Mouse (Mus musculus) 416B (cell line): ENCODE measurements around the gene Slc12a6.

Source experiments
- DNase-seq: peaks from one replicate; pipeline ENCODE4 v3.0.0; 2011; ENCODE audit warnings: low read depth

Gene Slc12a6

DNA sequence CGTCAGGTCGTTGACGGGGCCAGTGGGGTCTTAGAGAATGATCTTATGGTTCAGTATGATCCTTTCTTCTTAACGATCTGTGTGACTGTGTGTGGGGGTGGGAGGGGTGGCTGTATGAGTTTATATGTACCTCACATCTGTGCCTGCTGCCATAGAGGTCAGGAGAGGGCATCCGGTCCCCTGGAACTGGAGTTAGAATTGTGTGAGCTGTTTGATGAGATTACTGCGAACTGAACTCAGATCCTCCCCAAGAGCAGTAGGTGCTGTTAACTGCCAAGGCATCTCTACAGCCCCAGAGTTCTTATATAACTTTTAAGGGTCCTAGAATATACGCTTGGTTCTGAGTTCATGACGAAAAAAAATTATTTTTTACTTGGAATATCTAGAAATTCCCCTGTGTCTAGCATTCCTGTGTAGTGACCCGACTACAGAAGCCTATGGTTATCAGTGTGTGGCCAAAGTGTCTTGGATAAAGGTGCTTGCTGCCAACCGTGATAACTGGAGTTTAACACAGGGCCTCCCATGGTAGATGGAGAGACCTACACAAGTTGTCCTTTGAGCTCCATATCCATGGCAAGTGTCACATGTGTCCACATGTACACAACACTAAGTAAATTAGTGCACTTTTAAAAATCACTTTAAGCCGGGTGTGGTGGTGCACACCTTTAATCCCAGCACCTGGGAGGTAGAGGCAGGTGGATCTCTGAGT is 62.6 kb downstream of the Slc12a6 start:
- DNase-seq, result no peak

DNA sequence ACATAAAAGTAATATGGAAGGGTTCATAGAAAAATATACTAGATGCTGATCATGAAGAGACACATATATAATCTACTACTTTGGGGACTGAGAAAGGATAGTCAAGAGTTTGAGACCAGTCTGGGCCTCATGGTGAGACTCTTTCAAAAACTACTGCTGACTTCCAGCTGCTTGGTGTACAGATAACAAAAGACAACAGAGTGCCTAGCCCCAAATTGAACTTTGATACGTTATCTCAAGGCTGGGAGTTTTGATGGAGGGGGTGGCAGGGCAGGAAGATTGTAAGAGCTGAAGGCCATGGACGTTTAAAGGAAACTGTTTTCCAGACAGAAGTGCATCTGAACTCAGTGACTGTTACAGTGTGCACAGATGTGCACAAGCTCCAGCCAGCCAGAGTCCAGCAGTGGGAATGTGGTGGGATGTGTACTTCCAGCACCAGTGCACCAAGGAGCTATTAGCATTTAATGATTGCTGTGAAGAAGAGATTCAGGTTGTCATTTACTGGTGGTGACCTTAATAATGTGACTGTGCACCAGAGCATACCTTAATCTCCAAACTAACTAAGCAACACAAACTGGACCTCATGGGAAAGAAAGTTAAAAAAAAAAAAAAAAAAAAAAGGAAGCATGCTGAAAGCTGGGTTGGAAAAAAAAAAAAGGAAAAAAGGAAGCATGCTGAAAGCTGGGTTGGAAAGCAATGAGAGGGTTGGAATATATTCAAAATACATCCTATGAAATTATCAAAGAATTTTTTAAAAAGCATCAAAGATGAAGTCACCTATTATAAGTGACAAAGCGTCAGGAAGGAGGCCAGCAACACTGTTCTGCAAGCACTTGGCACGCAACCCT is 66.7 kb downstream of the Slc12a6 start:
- DNase-seq, result no peak

DNA sequence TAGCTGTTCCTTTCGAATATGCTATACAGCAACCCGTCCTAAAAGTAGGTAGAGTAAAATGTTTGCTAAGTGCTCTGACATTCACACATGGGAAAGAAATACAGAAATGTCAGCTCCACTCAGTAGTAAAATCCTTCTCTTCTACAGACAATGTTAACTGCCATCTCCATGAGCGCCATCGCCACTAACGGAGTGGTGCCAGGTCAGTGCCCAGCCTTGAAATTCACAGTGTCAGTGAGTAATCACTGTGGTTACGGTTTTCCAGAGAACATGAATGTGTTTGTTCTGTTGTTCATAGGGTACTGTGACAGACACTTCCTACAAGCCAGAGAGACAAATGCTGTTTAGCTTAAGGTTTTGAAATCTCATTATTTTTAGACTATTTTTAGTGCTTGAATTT is 71.6 kb downstream of the Slc12a6 start:
- peak; percentile 28 for DNase-seq

DNA sequence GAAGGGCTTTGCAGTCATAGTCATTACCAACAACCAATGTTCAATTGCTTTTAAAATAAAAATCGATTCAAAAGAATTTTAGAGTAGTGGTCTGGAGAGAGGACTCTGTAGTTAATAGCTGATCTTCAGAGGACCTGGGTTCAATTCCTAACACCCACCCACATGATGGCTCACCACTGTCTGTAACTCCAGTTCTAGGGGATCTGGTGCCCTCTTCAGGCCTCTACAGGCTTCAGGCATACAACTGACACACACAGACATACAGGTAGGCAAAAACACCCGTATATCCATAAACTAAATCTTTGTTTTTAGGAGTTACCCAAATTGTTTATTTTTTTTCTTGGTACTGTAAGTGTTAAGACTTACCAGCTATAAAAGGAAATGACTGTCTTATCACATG is 74.1 kb downstream of the Slc12a6 start:
- DNase-seq, result peak; percentile 54

DNA sequence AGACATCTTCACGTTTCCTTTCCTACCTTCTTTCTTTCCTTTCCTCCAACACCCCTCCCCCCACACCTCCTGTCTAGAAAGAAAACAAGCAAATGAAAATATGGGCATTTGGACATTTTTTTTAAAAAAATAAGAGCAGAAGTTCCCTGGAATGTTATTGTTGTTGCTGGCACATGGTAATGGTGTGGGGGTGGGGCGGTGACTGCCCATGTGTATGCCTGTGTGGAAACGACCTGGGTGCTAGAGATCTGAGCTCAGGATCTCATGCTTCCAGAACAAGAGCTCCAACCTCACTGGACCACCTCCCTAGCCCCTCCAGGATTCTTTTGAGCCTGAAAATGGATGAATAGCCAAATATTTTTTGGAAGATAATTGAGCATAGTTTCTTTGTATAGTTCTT is 75.5 kb downstream of the Slc12a6 start:
- DNase-seq, result no peak

DNA sequence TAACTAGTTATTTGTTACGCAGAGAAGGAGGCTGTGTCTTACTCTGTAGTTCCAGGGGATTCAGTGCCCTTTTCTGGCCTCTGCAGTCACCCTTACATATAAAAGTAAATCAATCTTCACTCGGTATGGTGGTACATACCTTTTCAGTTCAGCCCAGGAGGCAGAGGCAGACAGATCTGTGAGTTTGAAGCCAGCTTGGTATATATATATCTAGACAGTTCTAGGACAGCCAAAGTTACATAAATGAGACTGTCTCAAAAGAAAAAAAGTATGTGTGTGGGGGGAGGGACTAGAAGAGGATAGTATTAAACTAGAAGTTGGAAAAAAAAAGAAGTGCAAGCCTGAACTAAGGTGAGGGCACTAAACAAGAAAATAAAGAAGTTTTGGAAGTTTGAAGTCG is 82.6 kb downstream of the Slc12a6 start:
- DNase-seq, result no peak

DNA sequence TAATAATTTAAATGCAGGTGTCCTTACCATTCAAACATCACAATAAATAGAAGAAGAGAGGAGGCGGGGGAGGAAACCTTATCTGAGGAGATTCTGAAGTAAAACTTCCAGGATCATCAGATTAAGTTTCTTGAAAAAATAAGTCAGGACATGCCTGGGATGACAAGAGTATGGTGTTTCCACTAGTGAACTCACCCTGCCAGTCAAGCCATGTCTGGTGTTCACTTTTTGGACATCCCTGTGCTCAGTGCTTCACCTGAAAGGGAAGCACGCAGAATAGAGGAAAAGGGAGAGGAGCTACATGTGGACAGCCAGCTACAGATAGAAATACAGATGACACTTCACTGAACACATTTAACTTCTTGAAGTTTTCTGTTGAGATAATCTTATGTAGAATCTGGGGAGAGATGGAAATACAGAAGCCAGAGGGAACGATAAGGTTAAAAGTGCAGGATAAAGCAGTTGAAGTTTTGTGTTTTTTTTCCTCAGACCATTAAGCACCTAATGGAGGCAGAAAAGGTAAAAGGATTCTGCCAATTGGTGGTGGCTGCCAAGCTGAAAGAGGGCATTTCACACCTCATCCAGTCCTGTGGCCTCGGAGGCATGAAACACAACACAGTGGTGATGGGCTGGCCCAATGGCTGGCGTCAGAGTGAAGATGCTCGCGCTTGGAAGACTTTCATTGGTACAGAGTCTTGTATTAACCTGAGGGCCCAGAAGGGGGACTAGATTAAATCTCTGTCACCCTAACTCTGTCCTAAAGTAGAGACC is 88.2 kb downstream of the Slc12a6 start:
- no peak for DNase-seq

DNA sequence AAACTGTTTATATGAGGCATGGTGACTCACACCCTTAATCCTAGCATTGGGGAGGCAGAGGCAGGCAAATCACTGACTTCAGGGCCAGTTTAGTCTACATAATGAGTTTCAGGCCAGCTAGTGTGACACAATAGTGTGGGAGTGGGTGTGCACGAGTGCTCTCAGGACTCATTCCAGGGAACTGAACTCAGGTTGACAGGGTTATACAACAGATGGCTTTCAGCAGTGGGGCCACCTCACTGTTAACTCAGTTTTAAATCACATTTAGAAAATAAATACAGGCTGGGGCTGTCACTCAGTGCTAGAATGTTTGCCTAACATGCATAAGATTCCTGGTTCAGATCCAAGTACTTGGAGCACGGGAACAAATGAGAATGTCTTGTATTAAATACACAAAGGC is 94.0 kb downstream of the Slc12a6 start:
- no peak for DNase-seq

DNA sequence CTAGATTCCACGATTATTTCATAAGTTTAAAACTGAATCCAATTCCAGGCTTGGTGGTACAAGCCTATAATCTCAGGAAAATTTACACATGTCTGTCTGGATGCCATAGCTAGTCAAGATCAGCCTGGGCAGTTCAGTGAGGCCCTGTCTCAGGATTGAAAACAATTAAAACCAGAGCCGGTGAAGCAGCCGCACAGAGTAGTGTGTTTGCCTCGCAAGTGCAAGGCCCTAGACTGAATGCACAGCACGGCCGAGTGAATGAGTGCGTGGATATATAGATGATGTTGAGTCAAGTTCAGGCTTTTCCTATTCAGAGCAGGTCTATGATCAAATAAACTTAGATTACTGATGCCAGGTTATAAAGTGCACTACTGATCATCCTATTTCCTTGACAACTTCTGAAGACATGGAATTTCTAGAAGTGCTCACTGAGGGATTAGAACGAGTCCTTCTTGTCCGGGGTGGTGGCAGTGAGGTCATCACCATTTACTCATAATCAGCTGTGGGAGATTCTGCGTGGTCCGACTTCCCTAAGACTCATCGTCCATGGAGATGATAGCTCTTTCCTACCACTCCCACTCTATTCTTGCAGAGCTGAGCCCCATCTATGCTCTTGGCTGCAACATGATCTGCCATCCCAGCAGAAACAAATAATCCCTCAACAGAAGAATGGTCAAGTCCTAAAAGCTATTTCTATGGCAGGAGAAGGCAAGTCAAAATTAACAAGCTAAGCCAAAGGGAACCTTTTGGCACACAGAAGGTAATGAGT is 94.6 kb downstream of the Slc12a6 start:
- no peak for DNase-seq

DNA sequence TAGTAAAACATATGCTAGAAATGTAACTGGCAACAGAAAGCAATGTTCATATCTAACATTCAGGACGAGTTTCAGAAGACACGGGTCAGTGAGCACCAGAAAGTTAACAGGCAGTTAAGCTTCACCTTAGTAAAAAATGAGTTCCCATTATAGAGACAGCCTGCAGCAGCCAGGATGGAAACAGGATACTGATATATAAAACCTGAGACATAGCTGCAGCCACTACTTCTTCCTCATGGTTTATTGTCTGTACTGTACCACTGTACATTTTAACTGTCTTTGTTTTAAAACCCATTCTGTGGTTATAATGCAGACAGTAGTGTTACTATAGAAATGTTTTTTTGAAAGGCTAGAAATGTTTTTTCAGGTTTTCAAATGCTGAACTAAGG is 95.2 kb downstream of the Slc12a6 start:
- DNase-seq, result no peak

DNA sequence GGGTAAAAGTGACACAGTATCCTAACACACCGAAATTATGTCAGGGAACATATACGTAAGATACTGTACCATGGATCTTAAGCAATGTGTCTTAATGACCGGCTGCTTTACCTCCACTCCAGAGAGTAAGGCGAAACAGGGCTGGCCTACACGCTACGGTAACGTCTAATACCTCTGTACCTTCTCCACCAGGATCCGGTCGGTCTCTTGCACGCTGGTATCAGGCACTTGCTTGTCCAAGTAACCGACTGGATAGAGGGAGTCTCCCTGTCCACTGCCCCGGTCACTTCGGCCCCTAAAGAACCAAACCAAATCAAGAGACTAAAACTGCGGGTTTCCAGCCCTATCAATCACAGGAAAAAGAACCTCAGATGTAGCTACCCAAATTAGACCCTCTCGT is 101.6 kb downstream of the Slc12a6 start:
- DNase-seq, result no peak

DNA sequence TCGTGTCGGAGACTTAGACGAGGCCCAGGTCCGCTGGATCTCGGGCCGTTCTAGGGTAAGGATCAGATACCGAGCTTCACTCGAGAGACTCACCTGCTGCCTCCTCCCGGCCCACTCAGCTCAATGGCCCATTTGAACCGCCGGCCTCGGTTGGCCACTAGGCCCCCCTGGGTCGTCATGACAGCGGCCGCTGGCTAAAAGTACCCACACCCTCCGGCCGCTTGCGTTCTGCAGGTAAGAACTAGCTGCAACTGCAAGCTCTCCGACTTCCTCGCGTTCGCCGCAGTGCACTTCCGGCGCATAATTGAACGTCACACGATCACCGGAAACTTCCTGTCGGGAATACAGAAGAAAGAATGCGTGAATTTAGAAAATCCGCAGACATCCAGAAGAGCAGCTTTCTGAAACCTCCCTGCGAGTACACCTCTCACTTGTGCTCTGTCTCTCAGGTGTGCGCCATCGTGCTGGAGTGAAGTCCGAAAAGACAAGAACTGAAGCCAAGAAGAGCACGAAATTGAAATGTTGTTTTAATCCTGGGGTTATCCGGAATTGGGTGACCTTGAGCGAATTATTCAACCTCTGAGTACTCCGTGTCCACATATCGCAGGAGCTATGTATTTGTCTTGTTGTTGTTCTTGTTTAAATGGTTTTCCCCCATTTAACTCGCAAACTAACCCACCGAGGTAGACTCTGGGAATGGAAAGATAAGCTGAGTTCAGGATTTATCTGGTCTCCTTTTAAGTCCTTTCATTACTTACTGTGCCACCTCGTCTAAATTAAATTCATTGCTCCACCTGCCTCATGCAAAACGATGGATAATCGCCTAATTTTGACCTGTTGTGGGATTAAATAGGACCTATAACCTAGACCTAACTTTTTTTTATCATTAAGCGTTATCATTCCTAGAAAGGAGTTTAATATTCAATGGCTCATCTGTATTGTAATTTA is 102.4 kb downstream of the Slc12a6 start, which contains the start of gene Emc4:
Emc4 (minus strand) TSS at position 302 of the 948 bp plus-strand sequence.
- DNase-seq, result peak; percentile 94

DNA sequence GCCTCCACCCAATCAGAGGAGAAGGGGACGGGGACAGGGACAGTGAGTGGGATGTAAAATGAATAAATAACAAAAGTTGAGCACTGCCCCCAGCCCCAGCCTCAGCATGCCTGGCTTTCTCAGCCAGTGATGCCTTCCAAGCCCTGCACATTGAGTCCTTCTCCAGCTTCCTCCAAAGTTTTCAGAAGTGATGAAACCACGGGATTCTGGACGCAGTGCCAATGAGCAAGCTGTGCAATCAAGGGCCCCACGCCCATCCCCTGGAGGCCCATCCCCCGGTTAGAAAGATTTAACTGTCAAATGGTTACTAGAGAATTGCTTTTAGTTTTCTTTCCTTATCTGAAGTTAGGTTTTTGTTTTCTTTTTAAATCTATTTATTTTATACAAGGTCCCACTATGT is 104.3 kb downstream of the Slc12a6 start:
- DNase-seq, result no peak

DNA sequence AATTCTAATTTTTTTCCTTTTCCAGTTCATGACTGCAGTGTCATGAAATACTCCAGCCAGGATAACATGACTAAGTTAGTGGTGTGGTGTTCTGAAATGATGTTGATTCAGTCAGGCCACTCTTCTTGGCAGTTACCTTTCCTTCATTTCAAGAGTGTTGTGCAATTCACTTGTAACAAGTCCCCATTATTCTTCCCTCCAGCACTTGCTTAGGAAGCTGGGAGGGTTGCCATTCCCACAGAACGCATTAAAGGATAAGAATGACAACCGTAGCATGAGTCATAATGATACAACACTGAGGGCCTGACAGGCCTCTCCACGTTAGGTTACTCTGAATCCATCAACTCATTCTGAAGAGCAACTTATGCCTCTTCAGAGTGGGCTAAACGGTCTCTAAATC is 107.5 kb downstream of the Slc12a6 start:
- DNase-seq, result peak; percentile 38

DNA sequence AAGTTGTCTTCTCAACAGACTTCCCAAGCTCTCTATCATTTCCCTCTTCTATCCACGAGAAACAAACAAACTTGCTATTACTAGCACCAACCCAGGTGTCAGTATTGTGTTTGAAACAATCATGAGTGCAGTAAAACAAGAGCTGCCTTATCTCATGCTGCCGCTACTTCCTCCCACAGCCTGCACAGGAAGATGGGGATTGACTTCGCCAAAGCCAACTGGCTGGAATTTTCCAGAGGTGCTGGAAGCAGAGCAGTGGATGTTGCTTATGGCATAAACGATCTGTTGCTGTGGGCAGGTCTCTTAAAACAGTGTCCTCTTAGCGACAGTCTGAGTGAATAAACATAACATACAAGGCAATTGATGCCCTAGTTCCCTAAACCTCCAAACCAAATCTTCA is 109.0 kb downstream of the Slc12a6 start:
- peak; percentile 71 for DNase-seq

DNA sequence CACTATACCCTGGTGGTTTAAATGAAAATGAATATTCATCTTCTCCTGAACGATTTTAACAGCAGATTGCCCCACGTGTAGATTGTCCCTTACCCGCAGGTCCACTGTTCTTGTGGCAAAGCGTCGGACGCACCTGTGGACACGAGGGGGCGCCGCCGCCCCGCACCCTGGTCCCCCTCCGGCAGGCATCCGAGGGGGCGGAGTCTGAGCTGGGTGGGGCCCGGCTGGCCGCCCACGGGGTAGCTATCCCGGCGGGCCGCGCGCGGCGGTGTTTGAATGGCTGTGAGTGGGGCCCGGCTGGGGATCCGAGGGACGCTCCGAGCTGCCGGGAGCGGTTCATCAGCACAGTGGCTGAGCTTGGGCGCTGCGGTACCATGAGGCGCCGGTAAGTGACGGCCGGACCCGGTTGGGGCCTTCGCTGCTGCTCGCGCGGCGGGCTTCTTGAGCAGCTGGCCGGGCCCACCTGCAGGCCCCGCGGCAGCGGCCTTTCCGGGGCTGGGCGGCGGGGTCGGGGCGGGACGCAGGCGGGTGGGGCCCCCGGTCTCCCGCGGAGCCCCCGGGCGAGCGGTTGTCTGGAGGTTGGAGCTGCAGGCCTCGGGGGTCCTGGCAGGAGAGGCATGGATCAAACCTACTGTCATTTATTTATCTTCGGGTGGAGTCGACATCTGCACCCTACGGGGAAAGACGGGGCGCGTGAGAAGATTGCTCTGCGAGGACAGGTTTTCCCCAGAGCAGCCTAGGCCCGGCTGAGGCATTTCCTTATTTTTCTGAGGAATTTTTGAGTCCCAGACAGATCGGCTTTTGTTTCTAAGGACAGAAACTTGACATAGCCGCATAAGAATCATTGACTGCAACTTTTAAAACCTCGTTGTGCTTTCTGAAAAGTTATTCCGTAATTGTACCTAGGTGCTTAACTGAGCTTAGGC is 113.6 kb downstream of the Slc12a6 start, which contains the start of gene Katnbl1:
Katnbl1 (plus strand) TSS at position 239 of the 926 bp plus-strand sequence.
- DNase-seq, result peak; percentile 91

DNA sequence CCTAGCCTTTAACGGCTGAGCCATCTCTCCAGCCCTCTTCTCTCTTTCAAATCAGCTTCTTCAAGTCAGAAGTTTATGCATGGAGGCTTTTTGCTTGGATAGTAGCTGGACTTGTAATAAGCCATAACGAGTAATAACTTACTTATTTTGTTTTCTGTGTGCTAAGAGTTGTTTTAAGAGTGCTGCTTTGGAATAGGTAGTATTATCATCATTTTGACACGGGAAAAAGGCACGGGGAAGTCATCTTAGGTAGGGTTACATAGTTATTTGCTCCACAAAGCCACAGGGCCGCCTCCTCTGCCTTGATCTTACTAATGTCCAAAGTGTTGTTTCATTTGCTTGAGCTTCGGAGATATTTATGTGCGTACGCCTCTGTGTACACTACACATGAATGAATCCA is 114.5 kb downstream of the Slc12a6 start:
- peak; percentile 44 for DNase-seq

DNA sequence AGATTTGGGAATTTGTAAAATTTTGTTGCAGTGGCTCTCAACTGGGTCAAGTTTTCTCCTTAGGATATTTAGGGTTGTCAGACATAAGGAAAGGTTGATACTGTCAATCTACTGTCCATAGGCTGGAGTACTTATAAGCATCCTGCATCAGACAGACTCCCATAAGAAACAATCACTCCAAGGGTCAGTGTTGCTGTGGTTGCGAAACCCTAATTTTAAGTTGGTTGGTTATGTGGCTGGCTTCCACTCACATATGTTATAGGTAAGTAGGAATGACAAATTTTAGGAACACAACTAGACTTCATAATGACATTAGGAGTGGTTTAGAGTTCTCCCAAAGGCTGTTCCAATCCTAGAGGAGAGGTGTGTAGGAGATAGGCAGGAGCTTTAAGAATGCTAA is 115.6 kb downstream of the Slc12a6 start:
- no peak for DNase-seq

DNA sequence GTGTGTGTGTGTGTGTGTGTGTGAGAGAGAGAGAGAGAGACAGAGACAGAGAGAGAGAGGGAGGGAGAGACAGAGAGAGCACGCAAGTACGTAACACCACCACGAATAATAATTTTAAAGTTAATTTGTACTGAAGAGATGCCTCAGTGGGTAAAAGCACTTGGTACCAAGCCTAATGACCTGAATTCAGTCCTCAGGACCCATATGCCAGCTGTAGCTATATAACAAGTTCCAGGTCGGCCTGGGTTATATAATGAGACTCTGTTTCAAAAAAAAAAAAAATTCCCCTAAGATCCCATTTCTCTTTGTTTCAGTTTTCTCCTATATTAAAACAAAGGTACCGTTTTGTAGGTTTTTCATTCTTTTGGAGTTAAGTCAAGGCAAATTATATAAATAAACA is 125.2 kb downstream of the Slc12a6 start:
- no peak for DNase-seq
